Mouse (Mus musculus): Measurements from ENCODE around the gene Hsf2bp. TPM values are rescaled to one million over a fixed set of nuclear protein-coding genes. Genes with fewer than 3 reads are reported as not detected.

Gene Hsf2bp
- polyA plus RNA-seq, 1 experiment = 5.1 TPM

- 41% methylated on average over 5 of the region's 5 CpGs for WGBS
- no peak overlapping the region for H3K27ac ChIP-seq (ENCODE audit: insufficient read depth, low read depth, low read length)
- H3K27me3 ChIP-seq (replicated peaks; ENCODE audit: control insufficient read depth, insufficient read depth, low read length) = no peaks in the 10 kb centered on the region
- no peaks in the 10 kb centered on the region for H3K36me3 ChIP-seq (ENCODE audit: control insufficient read depth, insufficient read depth, low read length)
- peak; percentile 64 for DNase-seq
- H3K4me3 ChIP-seq (ENCODE audit: insufficient read depth, low read depth, low read length) = no peak overlapping the region
- 0 out of 2 replicates have a peak, but pooled peaks cover 3% of the 10 kb centered on the region for H3K4me1 ChIP-seq (ENCODE audit: control insufficient read depth, insufficient read depth, low read length)
- TF ChIP-seq POLR2A (IDR thresholded peaks at IDR 0.05; ENCODE audit: low read depth, low read length) = no peak
Measured at GRCm38 (mm10) chr17:32006800-32007199, 29.3 kb downstream of the Hsf2bp start.

DNA sequence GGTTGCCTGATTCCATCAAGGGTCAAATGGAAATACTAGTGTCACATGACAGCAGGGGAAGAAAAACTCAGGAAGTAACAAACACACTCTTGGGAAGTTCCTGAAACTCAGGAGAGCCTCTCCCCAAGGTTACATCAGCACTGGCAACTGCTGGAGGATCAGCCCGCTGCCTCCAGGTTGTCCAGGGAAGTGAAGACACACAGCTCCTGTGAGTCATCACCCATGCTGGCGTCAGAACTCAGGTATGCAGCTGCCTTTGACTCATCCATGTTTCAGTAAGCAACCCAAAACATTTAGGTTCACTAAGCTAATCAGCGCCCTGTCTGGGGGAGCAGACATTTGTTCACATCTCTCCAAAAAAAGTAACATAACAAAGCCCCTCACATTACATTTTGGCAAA, 32.9 kb downstream of the Hsf2bp start:
- 0 out of 2 replicates have a peak, but pooled peaks cover 3% of the 10 kb centered on the region for H3K4me1 ChIP-seq (ENCODE audit: control insufficient read depth, insufficient read depth, low read length)
- WGBS = 93% methylated on average over 3 of the region's 3 CpGs
- no peaks in the 10 kb centered on the region for H3K27me3 ChIP-seq (replicated peaks; ENCODE audit: control insufficient read depth, insufficient read depth, low read length)
- H3K36me3 ChIP-seq (ENCODE audit: control insufficient read depth, insufficient read depth, low read length) = no peaks in the 10 kb centered on the region
- H3K27ac ChIP-seq (ENCODE audit: insufficient read depth, low read depth, low read length) = no peak overlapping the region
- no peak overlapping the region for H3K4me3 ChIP-seq (ENCODE audit: insufficient read depth, low read depth, low read length)
- no peak for DNase-seq
- TF ChIP-seq CTCF (conservative IDR thresholded peaks at IDR 0.05; ENCODE audit: insufficient read depth, insufficient read length, low read depth, low read length) (no peak), POLR2A (IDR thresholded peaks at IDR 0.05; ENCODE audit: low read depth, low read length) (no peak)

DNA sequence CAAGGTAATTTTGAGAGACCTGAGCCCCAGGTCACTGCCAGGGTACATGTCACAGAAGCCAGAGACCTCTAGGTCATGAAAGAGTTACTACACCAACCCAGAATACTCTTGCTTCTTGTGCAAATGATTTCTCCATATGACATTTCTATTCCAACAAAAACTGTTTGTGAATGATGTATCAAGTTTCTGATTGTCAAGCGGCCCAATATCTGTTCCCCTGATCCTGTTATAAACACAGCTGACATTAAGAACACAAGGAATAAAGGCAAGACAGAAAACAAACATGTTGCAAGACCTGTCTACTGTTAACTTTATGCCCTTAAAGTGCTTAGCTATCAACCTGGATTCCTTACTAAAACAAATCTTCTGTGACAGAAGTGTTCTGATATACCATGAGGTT, 37.8 kb downstream of the Hsf2bp start:
- 98% methylated on average over 1 of the region's 1 CpGs for WGBS
- Histone ChIP-seq H3K36me3 (ENCODE audit: control insufficient read depth, insufficient read depth, low read length) (no peaks in the 10 kb centered on the region), H3K4me3 (ENCODE audit: insufficient read depth, low read depth, low read length) (no peak overlapping the region), H3K27ac (ENCODE audit: insufficient read depth, low read depth, low read length) (no peak overlapping the region), H3K27me3 (replicated peaks; ENCODE audit: control insufficient read depth, insufficient read depth, low read length) (no peaks in the 10 kb centered on the region), H3K4me1 (ENCODE audit: control insufficient read depth, insufficient read depth, low read length) (peaks cover under 1% of the 10 kb centered on the region; the same call in 1 of the 2 replicates)
- TF ChIP-seq CTCF (conservative IDR thresholded peaks at IDR 0.05; ENCODE audit: insufficient read depth, insufficient read length, low read depth, low read length) (no peak), POLR2A (IDR thresholded peaks at IDR 0.05; ENCODE audit: low read depth, low read length) (no peak)
- no peak for DNase-seq

DNA sequence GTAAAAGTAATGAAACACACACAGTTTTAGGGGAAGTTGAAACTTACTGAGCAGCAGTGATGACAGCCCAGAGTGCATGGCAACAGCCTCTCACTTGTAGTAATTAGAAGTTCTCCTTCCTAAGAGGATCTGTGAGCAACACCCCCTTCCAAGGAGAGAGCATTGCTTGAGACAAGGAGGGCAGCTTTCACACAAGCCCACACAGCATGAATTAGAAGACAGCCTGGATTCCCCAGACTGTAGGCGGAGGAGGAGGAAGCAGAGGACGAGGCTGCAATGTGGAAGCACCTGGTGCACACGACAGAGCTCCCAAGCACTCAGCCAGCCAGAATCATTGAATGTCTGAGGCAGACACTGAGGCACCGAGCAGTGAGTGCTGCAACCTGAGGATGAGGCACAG, 39.8 kb downstream of the Hsf2bp start:
- Histone ChIP-seq H3K27ac (ENCODE audit: insufficient read depth, low read depth, low read length) (no peak overlapping the region), H3K4me3 (ENCODE audit: insufficient read depth, low read depth, low read length) (no peak overlapping the region), H3K36me3 (ENCODE audit: control insufficient read depth, insufficient read depth, low read length) (no peaks in the 10 kb centered on the region), H3K27me3 (replicated peaks; ENCODE audit: control insufficient read depth, insufficient read depth, low read length) (no peaks in the 10 kb centered on the region), H3K4me1 (ENCODE audit: control insufficient read depth, insufficient read depth, low read length) (peaks cover 2% of the 10 kb centered on the region; the same call in 1 of the 2 replicates)
- TF ChIP-seq CTCF (conservative IDR thresholded peaks at IDR 0.05; ENCODE audit: insufficient read depth, insufficient read length, low read depth, low read length) (no peak), POLR2A (IDR thresholded peaks at IDR 0.05; ENCODE audit: low read depth, low read length) (no peak)
- DNase-seq = no peak
- 85% methylated on average over 4 of the region's 4 CpGs for WGBS

- WGBS = 69% methylated on average over 2 of the region's 2 CpGs
- no peak overlapping the region for H3K27ac ChIP-seq (ENCODE audit: insufficient read depth, low read depth, low read length)
- no peak for TF ChIP-seq CTCF (conservative IDR thresholded peaks at IDR 0.05; ENCODE audit: insufficient read depth, insufficient read length, low read depth, low read length)
- no peak for TF ChIP-seq POLR2A (IDR thresholded peaks at IDR 0.05; ENCODE audit: low read depth, low read length)
Measured at GRCm38 (mm10) chr17:31995784-31996183, 40.4 kb downstream of the Hsf2bp start.

GRCm38 (mm10) chr17:31994132-31994531, 42.0 kb downstream of the Hsf2bp start:
- Histone ChIP-seq H3K4me1 (ENCODE audit: control insufficient read depth, insufficient read depth, low read length) (peaks cover 2% of the 10 kb centered on the region; the same call in 1 of the 2 replicates), H3K4me3 (ENCODE audit: insufficient read depth, low read depth, low read length) (no peak overlapping the region), H3K27me3 (replicated peaks; ENCODE audit: control insufficient read depth, insufficient read depth, low read length) (no peaks in the 10 kb centered on the region), H3K27ac (ENCODE audit: insufficient read depth, low read depth, low read length) (no peak overlapping the region), H3K36me3 (ENCODE audit: control insufficient read depth, insufficient read depth, low read length) (no peaks in the 10 kb centered on the region)
- DNase-seq = no peak
- no peak for TF ChIP-seq POLR2A (IDR thresholded peaks at IDR 0.05; ENCODE audit: low read depth, low read length)
- TF ChIP-seq CTCF (conservative IDR thresholded peaks at IDR 0.05; ENCODE audit: insufficient read depth, insufficient read length, low read depth, low read length) = no peak

More at GRCm38 (mm10) chr17:31995784-31996183, 40.4 kb downstream of the Hsf2bp start:
- no peak for DNase-seq
- no peak overlapping the region for H3K4me3 ChIP-seq (ENCODE audit: insufficient read depth, low read depth, low read length)
- H3K27me3 ChIP-seq (replicated peaks; ENCODE audit: control insufficient read depth, insufficient read depth, low read length) = no peaks in the 10 kb centered on the region
- H3K4me1 ChIP-seq (ENCODE audit: control insufficient read depth, insufficient read depth, low read length) = peaks cover 2% of the 10 kb centered on the region; the same call in 1 of the 2 replicates
- H3K36me3 ChIP-seq (ENCODE audit: control insufficient read depth, insufficient read depth, low read length) = no peaks in the 10 kb centered on the region

GRCm38 (mm10) chr17:31993354-31993753, 42.8 kb downstream of the Hsf2bp start:
- Histone ChIP-seq H3K4me1 (ENCODE audit: control insufficient read depth, insufficient read depth, low read length) (peaks cover 2% of the 10 kb centered on the region; the same call in 1 of the 2 replicates), H3K36me3 (ENCODE audit: control insufficient read depth, insufficient read depth, low read length) (no peaks in the 10 kb centered on the region), H3K4me3 (ENCODE audit: insufficient read depth, low read depth, low read length) (no peak overlapping the region), H3K27me3 (replicated peaks; ENCODE audit: control insufficient read depth, insufficient read depth, low read length) (no peaks in the 10 kb centered on the region), H3K27ac (ENCODE audit: insufficient read depth, low read depth, low read length) (no peak overlapping the region)
- no peak for TF ChIP-seq CTCF (conservative IDR thresholded peaks at IDR 0.05; ENCODE audit: insufficient read depth, insufficient read length, low read depth, low read length)
- no peak for TF ChIP-seq POLR2A (IDR thresholded peaks at IDR 0.05; ENCODE audit: low read depth, low read length)
- WGBS = 72% methylated on average over 1 of the region's 1 CpGs
- DNase-seq = peak; percentile 47

Data from kidney, adult 2 months (tissue).